Mouse (Mus musculus) lung, postnatal 0 days (tissue): ENCODE measurements around the gene Rhof. TPM values are rescaled to one million over a fixed set of nuclear protein-coding genes. Genes with fewer than 3 reads are reported as not detected.

ENCODE experiments used
- ATAC-seq: fragments of 200-750 bp; cut with Nextera tagmentation; 2 replicates; pipeline ENCODE4 v1.8.0; 2017; ENCODE audit warnings: moderate library complexity
- DNase-seq: peaks from one replicate; pipeline ENCODE4 v3.0.0-alpha.2; 2016; ENCODE audit warnings: low spot score
- H3K27ac ChIP-seq: fragments of 300-500 bp; sonication (generic); 2 replicates; pipeline ENCODE4 v1.5.1; 2014; ENCODE audit warnings: antibody characterized with exemption, mild to moderate bottlenecking, low read length, mixed read lengths
- H3K27me3 ChIP-seq: fragments of 300-500 bp; sonication (generic); replicated peaks from 2 replicates; pipeline ENCODE4 v1.6.1; 2014; ENCODE audit warnings: low read length, mixed read lengths; ENCODE audit not compliant: insufficient read depth
- H3K36me3 ChIP-seq: fragments of 300-500 bp; sonication (generic); 2 replicates; pipeline ENCODE4 v1.6.1; 2014; ENCODE audit warnings: low read length, mixed read lengths; ENCODE audit not compliant: insufficient read depth
- H3K4me1 ChIP-seq: fragments of 300-500 bp; sonication (generic); 2 replicates; pipeline ENCODE4 v1.6.1; 2014; ENCODE audit warnings: antibody characterized with exemption, low read depth, low read length, mixed read lengths; ENCODE audit not compliant: insufficient read depth
- H3K4me2 ChIP-seq: fragments of 300-500 bp; sonication (generic); replicated peaks from 2 replicates; pipeline ENCODE4 v1.6.1; 2014; ENCODE audit warnings: low read depth, mild to moderate bottlenecking, low read length, moderate library complexity, mixed read lengths
- H3K4me3 ChIP-seq: fragments of 300-500 bp; sonication (generic); 2 replicates; pipeline ENCODE4 v1.5.1; 2014; ENCODE audit warnings: low read depth, low read length
- H3K9ac ChIP-seq: fragments of 300-500 bp; sonication (generic); replicated peaks from 2 replicates; pipeline ENCODE4 v1.6.1; 2014; ENCODE audit warnings: low read depth, mild to moderate bottlenecking
- H3K9me3 ChIP-seq: fragments of 300-500 bp; sonication (generic); 2 replicates; pipeline ENCODE4 v1.6.1; 2016; ENCODE audit warnings: low read length, mixed read lengths
- CTCF ChIP-seq: IDR thresholded peaks from 2 replicates; pipeline ENCODE4 v1.5.1; 2016; ENCODE audit warnings: antibody characterized with exemption, mild to moderate bottlenecking
- EP300 ChIP-seq: IDR thresholded peaks from 2 replicates; pipeline ENCODE4 v1.6.1; 2016; ENCODE audit warnings: antibody characterized with exemption, mild to moderate bottlenecking, control low read depth
- WGBS: fragments of 180-500 bp; shearing (Covaris S2); extraction: QIAGEN DNeasy Blood & Tissue Kit; methylation state at CpG from one replicate; pipeline ENCODE4 v1.1.7; 2014; 5-methylcytosine and 5-hydroxymethylcytosine counted together
- polyA plus RNA-seq: library from polyadenylated mRNA; unstranded; fragments of >200 nt; fragmentation: Nextera tagmentation; extraction: Ambion mirVana; gene quantifications from 2 replicates; pipeline ENCODE4 v1.2.1, GENCODE M21; 2015

Rhof gene
- polyA plus RNA-seq, 1 experiment from 2014 or later = 12.4 TPM

GRCm38 (mm10) chr5:123157972-123158371 lies 25.5 kb upstream of the Rhof start:
- 83% methylated on average over 4 of the region's 4 CpGs for WGBS
- DNase-seq (no peak), ATAC-seq (no peak)
- TF ChIP-seq CTCF (no peak), EP300 (no peak)
- Histone ChIP-seq H3K9me3 (no peaks in the 10 kb centered on the region), H3K27me3 (no peaks in the 10 kb centered on the region), H3K4me1 (no peaks in the 10 kb centered on the region), H3K36me3 (peaks cover 50% of the 10 kb centered on the region), H3K4me3 (no peak overlapping the region), H3K9ac (no peak overlapping the region), H3K4me2 (no peak overlapping the region), H3K27ac (no peak overlapping the region)

- peaks cover 49% of the 10 kb centered on the region for H3K36me3 ChIP-seq
- WGBS = 84% methylated on average over 12 of the region's 12 CpGs
- no peak for ATAC-seq
These were observed 24.3 kb upstream of the Rhof start for GRCm38 (mm10) chr5:123156763-123157162.

GRCm38 (mm10) chr5:123155425-123155824 lies 22.9 kb upstream of the Rhof start:
- DNase-seq = peak; percentile 88
- Histone ChIP-seq H3K27ac (no peak overlapping the region), H3K4me3 (no peak overlapping the region), H3K4me1 (peaks cover 6% of the 10 kb centered on the region), H3K36me3 (peaks cover 41% of the 10 kb centered on the region), H3K27me3 (no peaks in the 10 kb centered on the region), H3K4me2 (no peak overlapping the region), H3K9me3 (no peaks in the 10 kb centered on the region), H3K9ac (no peak overlapping the region)
- peak; percentile 86 for TF ChIP-seq CTCF
- TF ChIP-seq EP300 = no peak
- peak; percentile 57 for ATAC-seq
- WGBS = 22% methylated on average over 7 of the region's 7 CpGs

More at GRCm38 (mm10) chr5:123156763-123157162, 24.3 kb upstream of the Rhof start:
- TF ChIP-seq CTCF = peak; percentile 64
- TF ChIP-seq EP300 = no peak
- DNase-seq = no peak
- no peaks in the 10 kb centered on the region for H3K27me3 ChIP-seq
- H3K9ac ChIP-seq = no peak overlapping the region
- no peak overlapping the region for H3K27ac ChIP-seq
- H3K4me1 ChIP-seq = no peaks in the 10 kb centered on the region
- no peak overlapping the region for H3K4me2 ChIP-seq
- no peak overlapping the region for H3K4me3 ChIP-seq
- H3K9me3 ChIP-seq = no peaks in the 10 kb centered on the region

DNA sequence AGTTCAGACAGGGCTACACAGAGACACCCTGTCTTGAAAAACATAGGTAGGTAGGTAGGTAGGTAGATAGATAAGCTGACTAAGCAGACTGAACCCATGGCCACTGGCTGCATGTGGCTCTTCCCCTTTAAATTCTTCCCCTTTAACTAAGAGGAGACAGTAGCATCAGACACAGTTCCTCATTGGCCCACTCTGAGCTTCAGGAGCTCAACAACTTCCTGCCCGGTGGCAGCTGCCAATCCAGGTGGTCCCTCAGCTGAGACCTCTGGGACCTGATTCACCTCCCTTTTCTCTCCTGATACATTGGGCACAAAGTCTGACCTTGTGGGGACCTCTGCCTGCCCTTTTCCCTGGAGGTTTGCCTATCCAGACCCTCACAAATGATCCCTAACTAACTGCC lies 20.4 kb upstream of the Rhof start:
- DNase-seq (no peak), ATAC-seq (no peak)
- H3K27me3 ChIP-seq = no peaks in the 10 kb centered on the region
- no peak overlapping the region for H3K4me2 ChIP-seq
- no peak overlapping the region for H3K4me3 ChIP-seq
- peaks cover 11% of the 10 kb centered on the region for H3K4me1 ChIP-seq
- H3K27ac ChIP-seq = no peak overlapping the region
- 71% methylated on average over 1 of the region's 1 CpGs for WGBS
- H3K9ac ChIP-seq = no peak overlapping the region
- peaks cover 20% of the 10 kb centered on the region for H3K36me3 ChIP-seq
- H3K9me3 ChIP-seq = no peaks in the 10 kb centered on the region
- TF ChIP-seq EP300 (no peak), CTCF (no peak)

DNA sequence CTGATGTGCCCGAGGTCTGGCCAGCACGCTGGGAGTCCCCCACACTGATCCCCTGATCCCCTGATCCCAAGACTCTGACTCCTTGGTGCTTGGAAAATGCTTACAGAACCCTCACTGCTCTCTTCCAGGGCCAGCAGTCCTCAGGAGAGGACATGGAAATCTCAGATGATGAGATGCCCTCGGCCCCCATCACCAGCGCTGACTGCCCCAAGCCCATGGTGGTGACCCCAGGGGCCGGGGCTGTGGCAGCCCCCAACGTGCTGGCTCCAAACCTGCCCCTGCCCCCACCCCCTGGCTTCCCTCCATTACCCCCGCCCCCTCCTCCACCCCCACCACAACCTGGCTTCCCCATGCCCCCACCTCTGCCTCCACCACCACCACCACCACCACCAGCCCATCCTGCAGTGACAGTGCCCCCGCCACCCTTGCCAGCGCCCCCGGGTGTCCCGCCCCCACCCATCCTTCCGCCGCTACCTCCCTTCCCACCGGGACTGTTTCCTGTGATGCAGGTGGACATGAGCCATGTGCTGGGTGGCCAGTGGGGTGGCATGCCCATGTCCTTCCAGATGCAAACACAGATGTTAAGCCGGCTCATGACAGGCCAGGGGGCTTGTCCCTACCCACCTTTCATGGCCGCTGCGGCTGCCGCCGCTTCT lies 19.3 kb upstream of the Rhof start:
- no peak for ATAC-seq
- Histone ChIP-seq H3K4me1 (peaks cover 11% of the 10 kb centered on the region), H3K9ac (no peak overlapping the region), H3K4me3 (no peak overlapping the region), H3K9me3 (no peaks in the 10 kb centered on the region), H3K27ac (no peak overlapping the region), H3K4me2 (no peak overlapping the region), H3K27me3 (no peaks in the 10 kb centered on the region), H3K36me3 (peaks cover 13% of the 10 kb centered on the region)
- no peak for TF ChIP-seq EP300
- TF ChIP-seq CTCF = no peak
- WGBS = 88% methylated on average over 17 of the region's 19 CpGs
- no peak for DNase-seq

DNA sequence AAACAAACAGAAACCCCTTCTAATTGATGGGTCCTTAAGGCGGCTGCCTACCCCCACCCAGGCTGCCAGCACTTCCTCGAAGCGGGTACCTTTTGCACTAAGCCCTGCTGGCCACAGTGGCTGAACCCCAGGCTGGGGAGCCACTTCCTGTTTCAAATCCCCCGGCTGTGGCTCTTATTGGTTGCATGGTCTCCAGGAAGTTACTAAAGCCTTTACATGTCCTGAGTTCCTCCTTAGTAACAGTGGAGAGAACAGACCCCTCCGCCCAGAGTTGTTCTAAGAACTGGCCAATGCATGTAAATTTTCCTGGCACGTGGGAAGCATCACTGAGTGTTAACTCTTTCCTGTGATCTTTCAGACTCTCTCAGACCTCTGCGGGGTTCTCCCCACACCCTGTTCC lies 18.6 kb upstream of the Rhof start:
- WGBS = 13% methylated on average over 7 of the region's 7 CpGs
- peak; percentile 58 for ATAC-seq
- DNase-seq = peak; percentile 89

More for the DNA sequence above, 18.6 kb upstream of the Rhof start:
- Histone ChIP-seq H3K27me3 (no peaks in the 10 kb centered on the region), H3K4me1 (peaks cover 11% of the 10 kb centered on the region), H3K9me3 (no peaks in the 10 kb centered on the region), H3K27ac (peak overlapping the region; percentile 47), H3K4me3 (peak overlapping the region; percentile 26; the same call in 1 of the 2 replicates), H3K36me3 (peaks cover 19% of the 10 kb centered on the region), H3K4me2 (peak overlapping the region; percentile 53), H3K9ac (no peak overlapping the region)
- TF ChIP-seq CTCF = no peak
- TF ChIP-seq EP300 = peak; percentile 7; the same call in 1 of the 2 replicates
